Mouse (Mus musculus) erythroblast, adult 5-6 weeks (primary cell): ENCODE results near the gene Ccdc86. TPM values are rescaled to one million over a fixed set of nuclear protein-coding genes. Genes with fewer than 3 reads are reported as not detected.

Source experiments
- ATAC-seq: replicated peaks from 2 replicates; pipeline ENCODE4 v1.8.0; 2016; ENCODE audit warnings: moderate number of reproducible peaks, mild to moderate bottlenecking, moderate TSS enrichment, inconsistent platforms; ENCODE audit not compliant: poor library complexity, low FRiP score, severe bottlenecking
- total RNA-seq, 2 experiments: library from RNA; stranded (forward) in 1 of 2; stranded (reverse) in 1 of 2; fragments of 150-400 nt in 1 of 2; fragments of 200-764, 138-1000 nt in 1 of 2; gene quantifications; 2 replicates each; pipeline versions ENCODE4 v1.2.3 to v1.2.4; 2015 to 2017; ENCODE audit warnings: low replicate concordance in 2 of 2

Ccdc86 gene
- total RNA-seq (2015; ENCODE audit: low replicate concordance): 3.1 and 9.6 TPM in 2 replicates
- total RNA-seq (2017; ENCODE audit: low replicate concordance): 0.28 and 1.5 TPM in 2 replicates

- ATAC-seq: peak; percentile 98
Measured at GRCm38 (mm10) chr19:10949112-10949511, at the start of gene Ccdc86. TSS of gene Ccdc86 (minus strand) at chr19:10949266.

GRCm38 (mm10) chr19:10993150-10993549 is 44.1 kb upstream of the Ccdc86 start, which contains the start of gene Ms4a15:
TSS of gene Ms4a15 (minus strand) at chr19:10993250.
- no peak for ATAC-seq

GRCm38 (mm10) chr19:10991911-10992310 is 42.8 kb upstream of the Ccdc86 start:
- no peak for ATAC-seq

GRCm38 (mm10) chr19:10990751-10991150 is 41.7 kb upstream of the Ccdc86 start:
- no peak for ATAC-seq

GRCm38 (mm10) chr19:10988563-10988962 is 39.5 kb upstream of the Ccdc86 start:
- ATAC-seq: no peak

- no peak for ATAC-seq
Measured at GRCm38 (mm10) chr19:10985889-10986288, 36.8 kb upstream of the Ccdc86 start.

GRCm38 (mm10) chr19:10984551-10984950 is 35.5 kb upstream of the Ccdc86 start:
- ATAC-seq: no peak

GRCm38 (mm10) chr19:10983146-10983545 is 34.1 kb upstream of the Ccdc86 start:
- ATAC-seq: 0 out of 2 replicates have a peak, but pooled peaks have one; percentile 42

GRCm38 (mm10) chr19:10980210-10980609 is 31.1 kb upstream of the Ccdc86 start:
- no peak for ATAC-seq

GRCm38 (mm10) chr19:10979184-10980168 is 30.4 kb upstream of the Ccdc86 start:
- 0 out of 2 replicates have a peak, but pooled peaks have one; percentile 45 for ATAC-seq

GRCm38 (mm10) chr19:10976318-10976717 is 27.3 kb upstream of the Ccdc86 start:
- no peak for ATAC-seq

GRCm38 (mm10) chr19:10975187-10975586 is 26.1 kb upstream of the Ccdc86 start:
- ATAC-seq: no peak

GRCm38 (mm10) chr19:10974238-10974865 is 25.3 kb upstream of the Ccdc86 start, which contains the start of gene Ms4a10:
TSS of gene Ms4a10 (minus strand) at chr19:10974670.
- no peak for ATAC-seq

GRCm38 (mm10) chr19:10973187-10973586 is 24.1 kb upstream of the Ccdc86 start:
- no peak for ATAC-seq

GRCm38 (mm10) chr19:10972660-10973059 is 23.6 kb upstream of the Ccdc86 start:
- no peak for ATAC-seq

GRCm38 (mm10) chr19:10970457-10970856 is 21.4 kb upstream of the Ccdc86 start:
- no peak for ATAC-seq

GRCm38 (mm10) chr19:10968578-10968977 is 19.5 kb upstream of the Ccdc86 start:
- no peak for ATAC-seq

- ATAC-seq: no peak
Measured at GRCm38 (mm10) chr19:10965721-10966120, 16.7 kb upstream of the Ccdc86 start.

- no peak for ATAC-seq
Measured at GRCm38 (mm10) chr19:10959978-10960346, 10.9 kb upstream of the Ccdc86 start.
